In genomic region chr2:73003751-73004717, GRCm38 (mm10) we compare ENCODE assay signal across 8 mouse cellular contexts. TPM values are rescaled to one million over a fixed set of nuclear protein-coding genes. Genes with fewer than 3 reads are reported as not detected.
DNase-seq lines count a peak whose midpoint lies in the region; ATAC-seq lines count a peak whose summit lies in the region.

No protein-coding gene starts in this region.

- no peak overlapping the region for H3K4me3 ChIP-seq in hindbrain, embryonic 15.5 days

- H3K36me3 ChIP-seq in hindbrain, embryonic 15.5 days = no peaks in the 10 kb centered on the region

- peak; percentile 99 for DNase-seq in NIH3T3 (ENCODE audit: low read depth)
- DNase-seq in cerebellum, postnatal 25 days = peak; percentile 25 to 65
- peak; percentile 77 to 88 for DNase-seq in gastrocnemius, adult 8-10 months (ENCODE audit: low spot score in 2 of 2)
- peak; percentile 86 for DNase-seq in left cerebral cortex, postnatal 4 days
- DNase-seq in right cerebral cortex, postnatal 4 days = peak; percentile 62
- DNase-seq in c-Kit-positive CD71-positive TER-119-positive erythroid progenitor cells, embryonic 14.5 days (ENCODE audit: low spot score) = no peak

- no peaks in the 10 kb centered on the region for H3K27me3 ChIP-seq in hindbrain, embryonic 15.5 days

- ATAC-seq in hindbrain, embryonic 15.5 days (ENCODE audit: low FRiP score, low read depth) = peak; percentile 91
- peak; percentile 43; the same call in 1 of the 2 replicates for ATAC-seq in megakaryocyte-erythroid progenitor cell, adult 5-6 weeks (replicated peaks; ENCODE audit: low FRiP score, low TSS enrichment, poor library complexity, severe bottlenecking)

- intact Hi-C loops in left cerebral cortex, postnatal 4 days (cut with DNase I) = no loop called here

- peak overlapping the region; percentile 74 for H3K27ac ChIP-seq in hindbrain, embryonic 15.5 days (replicated peaks)

- no peaks in the 10 kb centered on the region for H3K9me3 ChIP-seq in hindbrain, embryonic 15.5 days

- H3K4me2 ChIP-seq in hindbrain, embryonic 15.5 days = peak overlapping the region; percentile 43

- peaks cover 21% of the 10 kb centered on the region for H3K4me1 ChIP-seq in hindbrain, embryonic 15.5 days (replicated peaks)

- WGBS in hindbrain, embryonic 15.5 days = 26% methylated on average over 22 of the region's 24 CpGs

- H3K9ac ChIP-seq in hindbrain, embryonic 15.5 days = no peak overlapping the region

RNA-seq across cellular contexts. Expression of gene Gm11084, which starts 17.5 kb away (rescaled TPM):
- not detected for total RNA-seq in gastrocnemius, adult 8-10 months (2022)
- polyA plus RNA-seq in hindbrain, embryonic 15.5 days (2015; fragmentation: Nextera tagmentation; extraction: Ambion mirVana) = not detected in 2 replicates
- not detected for total RNA-seq in left cerebral cortex, postnatal 4 days (2021)
- not detected in 2 replicates for total RNA-seq in megakaryocyte-erythroid progenitor cell, adult 5-6 weeks (2014; fragmentation: Nextera tagmentation)
- total RNA-seq in megakaryocyte-erythroid progenitor cell, adult 5-6 weeks (2017) = not detected in 2 replicates

RNA-seq across cellular contexts. Expression of gene Sp3, which starts 23.8 kb away (rescaled TPM):
- total RNA-seq in gastrocnemius, adult 8-10 months (2022) = 10 to 100 TPM; 16.5 to 19.1 (median 18.7) TPM
- 33.3 and 36.1 TPM in 2 replicates for polyA plus RNA-seq in hindbrain, embryonic 15.5 days (2015; fragmentation: Nextera tagmentation; extraction: Ambion mirVana)
- 10 to 100 TPM; 64.1 to 65.7 TPM for total RNA-seq in left cerebral cortex, postnatal 4 days (2021)
- 72.7 and 84.4 TPM in 2 replicates for total RNA-seq in megakaryocyte-erythroid progenitor cell, adult 5-6 weeks (2014; fragmentation: Nextera tagmentation)
- 101 and 111 TPM in 2 replicates for total RNA-seq in megakaryocyte-erythroid progenitor cell, adult 5-6 weeks (2017)
